Mouse (Mus musculus) thymus, postnatal 4 days (tissue): ENCODE measurements at regions not wholly inside any gene's neighbourhood (a gene's known extent, or its start where the extent isn't known, plus 50 kb on each side); places are given as distances from the start of the nearest gene placed in this dataset.

Source experiments
- DNase-seq: peaks from one replicate; pipeline ENCODE4 v3.0.0; 2021

GRCm38 (mm10) chr1:6059090-6059489 is 1251.4 kb downstream of the Gm37988 start:
- DNase-seq: no peak

DNA sequence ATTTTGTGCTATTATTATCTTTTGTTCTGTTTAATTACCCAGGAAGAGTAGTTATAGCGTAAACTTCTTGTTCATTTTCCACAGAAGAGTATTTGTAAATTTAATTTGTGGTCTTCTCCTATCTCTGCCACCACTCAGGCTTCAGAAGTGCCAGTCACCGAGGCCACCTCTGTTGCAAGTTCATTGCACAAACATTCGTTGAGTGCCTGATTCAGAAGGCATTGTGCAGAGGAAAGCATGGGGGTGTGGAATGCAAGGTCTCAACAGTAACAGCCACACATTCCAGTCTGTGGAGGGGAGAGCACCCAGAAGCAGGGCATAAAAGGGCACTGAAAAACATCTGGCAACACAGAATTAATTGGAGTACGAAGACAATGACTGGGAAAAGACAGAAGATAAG is 1268.9 kb downstream of the Gm37988 start:
- DNase-seq: no peak

GRCm38 (mm10) chr1:6081876-6082275 is 1274.2 kb downstream of the Gm37988 start:
- DNase-seq: no peak

DNA sequence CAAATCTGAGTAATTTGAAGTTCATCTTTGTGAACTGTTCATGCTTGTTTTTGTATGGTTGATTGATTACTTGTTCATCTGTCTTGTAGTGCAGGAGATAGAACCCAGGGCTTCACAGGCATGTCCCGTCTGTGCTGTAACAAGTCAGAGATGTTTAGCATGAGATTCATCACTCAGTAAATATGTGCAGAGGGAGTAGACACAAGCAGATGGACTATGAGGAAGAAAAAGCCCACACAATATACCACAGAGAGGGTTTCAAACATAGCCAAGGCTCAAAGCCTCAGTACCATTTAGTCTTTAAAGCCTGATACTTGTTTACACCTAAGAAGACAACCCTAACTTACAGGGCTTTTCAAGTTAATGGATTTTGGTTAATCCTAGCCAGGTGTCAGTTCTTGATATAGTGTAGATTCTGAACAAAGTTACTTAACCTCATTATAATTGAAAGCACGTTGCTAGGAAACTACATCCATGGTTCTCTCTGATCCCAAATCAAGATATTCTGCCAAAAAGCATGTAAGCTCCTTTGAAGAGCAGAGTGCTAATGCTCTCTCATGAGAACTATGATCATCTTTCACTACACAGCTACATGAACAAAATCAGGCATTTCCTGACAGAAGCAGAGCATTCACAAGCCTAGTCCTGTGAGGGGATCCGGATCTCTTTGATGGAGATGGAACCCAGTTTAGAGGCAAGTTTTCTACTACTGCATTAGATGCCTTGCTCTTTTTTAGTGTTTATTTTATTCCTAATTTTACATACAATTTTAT is 1286.7 kb downstream of the Gm37988 start:
- DNase-seq: no peak

- no peak for DNase-seq
Observed at GRCm38 (mm10) chr1:6117557-6117956, 1309.9 kb downstream of the Gm37988 start.

- DNase-seq: no peak
Observed at GRCm38 (mm10) chr1:6135066-6135465, 1327.4 kb downstream of the Gm37988 start.

GRCm38 (mm10) chr1:6140245-6140644 is 1332.6 kb downstream of the Gm37988 start:
- no peak for DNase-seq

- no peak for DNase-seq
Observed at GRCm38 (mm10) chr1:6142816-6143215, 1335.1 kb downstream of the Gm37988 start.

DNA sequence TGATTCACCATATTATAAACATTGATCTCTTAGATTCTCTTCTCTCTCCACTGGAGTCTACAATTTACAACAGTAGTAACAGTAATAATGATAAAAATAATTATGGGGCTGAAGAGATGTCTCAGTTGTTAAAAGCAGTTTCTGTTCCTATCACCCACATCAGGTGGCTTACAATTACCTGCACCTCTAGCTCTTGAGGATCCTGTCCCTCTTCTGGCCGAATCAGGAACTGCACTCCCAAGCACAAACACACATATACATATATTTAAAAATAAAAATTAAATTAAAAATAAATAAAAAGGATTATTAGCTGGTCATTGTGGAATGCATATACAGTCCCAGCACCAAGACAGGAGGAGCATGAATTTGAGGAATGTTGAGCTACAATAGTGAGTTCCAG is 1336.2 kb downstream of the Gm37988 start:
- DNase-seq: peak; percentile 58

DNA sequence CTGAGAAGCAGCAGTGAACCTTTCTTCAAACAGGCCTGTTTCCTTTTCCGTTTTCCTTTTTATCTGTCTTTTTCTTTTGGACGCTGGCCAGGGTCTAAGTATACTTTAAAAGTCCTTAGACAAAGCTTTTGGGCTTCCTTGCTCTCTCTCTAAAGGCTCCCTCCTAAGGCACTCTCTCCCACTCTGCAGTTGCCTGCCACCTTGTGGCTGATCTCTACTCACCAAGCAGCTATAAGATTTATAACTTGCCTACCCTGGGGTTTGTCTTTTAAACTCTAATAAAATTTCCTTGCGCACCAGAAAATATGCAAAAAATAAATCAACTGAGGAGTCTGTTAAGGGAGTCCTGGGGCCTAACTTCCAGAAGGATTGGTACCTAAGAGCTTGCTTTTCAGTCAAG is 1344.7 kb downstream of the Gm37988 start:
- DNase-seq: no peak
